Mouse (Mus musculus) kidney, postnatal 14 days (tissue): Measurements from ENCODE around the gene B430305J03Rik.

ENCODE experiments used
- DNase-seq: peaks from one replicate; pipeline ENCODE4 v3.0.0; 2022; ENCODE audit warnings: mixed read lengths

Gene B430305J03Rik

GRCm38 (mm10) chr3:61348036-61348614 is 17.6 kb downstream of the B430305J03Rik start:
- no peak for DNase-seq

- no peak for DNase-seq
Measured at GRCm38 (mm10) chr3:61345636-61346035, 20.1 kb downstream of the B430305J03Rik start.

GRCm38 (mm10) chr3:61344031-61344430 is 21.7 kb downstream of the B430305J03Rik start:
- no peak for DNase-seq

GRCm38 (mm10) chr3:61340321-61340720 is 25.4 kb downstream of the B430305J03Rik start:
- peak; percentile 59 for DNase-seq

DNA sequence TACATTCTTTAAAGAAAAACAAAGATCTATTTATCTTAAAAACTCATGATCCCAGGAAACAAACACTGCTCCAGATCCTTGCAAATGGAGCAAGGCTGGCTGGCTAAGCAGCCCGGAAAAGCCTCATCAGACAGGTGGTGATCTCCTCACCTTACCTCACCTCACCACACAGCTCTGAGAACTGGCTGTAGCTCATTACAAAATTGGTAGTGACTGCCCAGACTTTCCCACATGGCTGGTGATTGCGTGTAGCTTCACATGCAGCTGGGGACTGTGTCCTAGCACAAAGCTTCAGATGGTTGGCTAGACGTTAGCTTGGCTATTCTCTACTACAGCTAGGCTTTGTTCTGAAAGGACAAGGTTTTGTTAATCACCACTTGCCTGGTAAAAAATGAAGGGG is 28.5 kb downstream of the B430305J03Rik start:
- DNase-seq, result no peak

GRCm38 (mm10) chr3:61336205-61336604 is 29.5 kb downstream of the B430305J03Rik start:
- no peak for DNase-seq

- DNase-seq, result no peak
Measured at GRCm38 (mm10) chr3:61321632-61322031, 44.1 kb downstream of the B430305J03Rik start.

GRCm38 (mm10) chr3:61320031-61320430 is 45.7 kb downstream of the B430305J03Rik start:
- no peak for DNase-seq

GRCm38 (mm10) chr3:61315002-61315401 is 50.7 kb downstream of the B430305J03Rik start:
- DNase-seq, result no peak
